Mouse (Mus musculus): ENCODE data around the gene Olfr594. TPM values are rescaled to one million over a fixed set of nuclear protein-coding genes. Genes with fewer than 3 reads are reported as not detected.
"Not testable (repeated sequence)": the region's sequence is repeated elsewhere in the genome, so short reads cannot be mapped to it uniquely, and the experiment has no call there.

The Olfr594 gene
- not detected in 2 replicates for polyA plus RNA-seq (2015; fragmentation: Nextera tagmentation; extraction: Ambion mirVana)

DNA sequence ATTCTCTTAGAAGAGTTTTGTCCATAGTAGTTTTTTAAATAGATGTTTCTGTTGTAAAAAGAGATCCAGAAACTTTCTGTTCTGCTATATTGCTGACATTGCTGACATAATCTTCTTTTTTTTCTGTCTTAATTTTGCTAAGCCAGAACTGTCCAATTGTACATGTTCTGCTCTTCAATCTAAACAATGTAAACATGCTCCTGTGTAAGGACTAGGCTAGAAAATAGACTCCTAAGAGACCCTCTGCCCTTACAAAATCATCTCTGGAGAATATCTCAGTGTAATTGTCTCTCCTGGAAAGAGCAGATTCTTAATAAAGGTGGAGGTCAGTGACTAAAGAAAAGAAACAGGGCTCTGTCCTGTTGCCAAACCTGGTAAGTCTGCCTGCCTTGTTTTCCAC, at the start of gene Olfr594:
TSS of gene Olfr594 (plus strand) at position 301 of the 400 bp plus-strand sequence.
- Histone ChIP-seq H3K4me3 (no peak within 1 kb of the TSS), H3K9ac (no peak within 1 kb of the TSS), H3K27me3 (no peaks in the 10 kb centered on the region), H3K36me3 (ENCODE audit: poor library complexity, severe bottlenecking) (no peaks in the 10 kb centered on the region), H3K4me2 (no peak within 1 kb of the TSS), H3K4me1 (no peaks in the 10 kb centered on the region), H3K27ac (no peak within 1 kb of the TSS), H3K9me3 (replicated peaks) (no peaks in the 10 kb centered on the region)
- no peak for ATAC-seq

DNA sequence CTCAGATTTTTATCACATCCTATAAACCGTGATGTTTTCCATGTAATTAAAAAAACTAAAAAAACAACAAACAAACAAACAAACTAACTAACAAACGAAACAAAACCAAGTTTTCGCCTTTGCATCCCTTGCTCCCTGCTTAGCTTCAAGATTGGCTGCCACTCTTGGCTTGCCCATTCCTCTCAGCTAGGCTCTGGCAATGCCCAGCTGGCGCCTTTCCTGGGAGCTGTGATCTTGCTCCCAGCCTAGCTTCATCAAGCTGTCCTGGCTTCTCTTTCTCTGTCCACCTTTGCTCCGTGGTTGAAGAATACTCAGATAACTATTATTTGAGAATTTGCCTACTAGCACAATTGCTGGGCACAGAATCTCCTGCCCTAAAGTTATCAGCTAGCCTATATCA, 47.1 kb upstream of the Olfr594 start:
- Histone ChIP-seq H3K9ac (no peak overlapping the region), H3K9me3 (replicated peaks) (no peaks in the 10 kb centered on the region), H3K36me3 (ENCODE audit: poor library complexity, severe bottlenecking) (no peaks in the 10 kb centered on the region), H3K27me3 (no peaks in the 10 kb centered on the region), H3K4me1 (no peaks in the 10 kb centered on the region), H3K4me2 (no peak overlapping the region), H3K27ac (no peak overlapping the region), H3K4me3 (no peak overlapping the region)
- 83% methylated on average over 5 of the region's 5 CpGs for WGBS
- ATAC-seq = no peak

DNA sequence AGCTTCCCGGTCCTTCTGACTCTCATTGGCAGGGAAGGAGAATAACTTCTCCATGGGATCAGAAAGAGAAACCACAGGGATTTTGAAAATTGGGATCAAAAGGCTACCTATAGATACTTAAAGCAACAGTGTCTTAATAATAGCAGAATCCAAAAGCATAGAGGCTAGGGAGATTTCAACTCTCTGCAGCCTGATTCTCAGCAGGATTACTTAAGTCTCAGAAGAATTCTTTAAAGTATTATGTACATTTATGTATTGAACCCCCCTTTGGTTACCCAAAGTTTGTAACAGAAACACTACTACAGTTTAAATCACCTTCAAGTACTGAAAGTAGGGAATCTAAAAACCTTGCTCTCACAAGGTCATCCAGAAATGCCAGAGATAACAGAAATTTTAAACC, 38.6 kb upstream of the Olfr594 start, which contains the start of gene Olfr591:
TSS of gene Olfr591 (minus strand) at position 101 of the 400 bp plus-strand sequence.
- no peak for ATAC-seq
- H3K27me3 ChIP-seq = no peaks in the 10 kb centered on the region
- 64% methylated on average over 1 of the region's 1 CpGs for WGBS
- H3K9me3 ChIP-seq (replicated peaks) = peaks cover 4% of the 10 kb centered on the region
- H3K4me2 ChIP-seq = no peak within 1 kb of the TSS
- no peak within 1 kb of the TSS for H3K27ac ChIP-seq
- H3K9ac ChIP-seq = no peak within 1 kb of the TSS
- no peaks in the 10 kb centered on the region for H3K4me1 ChIP-seq
- no peak within 1 kb of the TSS for H3K4me3 ChIP-seq
- H3K36me3 ChIP-seq (ENCODE audit: poor library complexity, severe bottlenecking) = no peaks in the 10 kb centered on the region

DNA sequence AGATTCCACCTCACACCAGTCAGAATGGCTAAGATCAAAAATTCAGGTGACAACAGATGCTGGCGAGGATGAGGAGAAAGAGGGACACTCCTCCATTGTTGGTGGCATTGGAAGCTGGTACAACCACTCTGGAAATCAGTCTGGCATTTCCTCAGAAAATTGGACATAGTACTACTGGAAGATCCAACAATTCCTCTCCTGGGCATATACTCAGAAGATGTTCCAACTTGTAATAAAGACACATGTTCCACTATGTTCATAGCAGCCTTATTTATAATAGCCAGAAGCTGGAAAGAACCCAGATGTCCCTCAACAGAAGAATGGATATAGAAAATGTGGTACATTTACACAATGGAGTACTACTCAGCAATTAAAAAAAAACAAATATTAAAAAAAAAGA, 32.3 kb upstream of the Olfr594 start, which contains the start of gene Olfr592:
TSS of gene Olfr592 (plus strand) at position 301 of the 400 bp plus-strand sequence.
- H3K9ac ChIP-seq; H3K4me1 ChIP-seq; H3K36me3 ChIP-seq (ENCODE audit: poor library complexity, severe bottlenecking); H3K9me3 ChIP-seq (replicated peaks); H3K4me3 ChIP-seq; H3K4me2 ChIP-seq; H3K27me3 ChIP-seq; H3K27ac ChIP-seq; ATAC-seq: not testable (repeated sequence)
- WGBS = 63% methylated on average over 1 of the region's 1 CpGs

DNA sequence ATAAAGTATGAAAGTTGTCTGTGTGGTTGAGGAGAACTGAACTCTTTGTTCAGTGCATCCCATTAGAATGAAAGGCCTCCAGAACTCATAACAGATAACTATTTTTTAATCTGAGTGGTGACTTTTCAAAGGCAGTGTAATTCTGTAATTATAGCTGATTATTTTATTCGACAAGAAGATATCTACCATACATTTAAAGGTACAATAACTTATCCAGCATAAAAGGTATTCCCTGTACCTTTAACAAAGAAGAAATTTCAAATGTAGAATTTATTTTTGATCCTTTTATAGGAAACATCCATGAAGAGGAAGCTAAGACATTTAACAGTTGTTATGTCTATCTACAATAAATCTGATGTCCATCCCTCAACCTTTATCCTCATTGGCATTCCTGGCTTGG, 5.2 kb upstream of the Olfr594 start, which contains the start of gene Olfr593:
TSS of gene Olfr593 (plus strand) at position 301 of the 400 bp plus-strand sequence.
- no peak within 1 kb of the TSS for H3K4me3 ChIP-seq
- H3K27me3 ChIP-seq = no peaks in the 10 kb centered on the region
- no peak within 1 kb of the TSS for H3K27ac ChIP-seq
- no peaks in the 10 kb centered on the region for H3K9me3 ChIP-seq (replicated peaks)
- H3K4me1 ChIP-seq = no peaks in the 10 kb centered on the region
- ATAC-seq = no peak
- H3K9ac ChIP-seq = no peak within 1 kb of the TSS
- no peak within 1 kb of the TSS for H3K4me2 ChIP-seq
- H3K36me3 ChIP-seq (ENCODE audit: poor library complexity, severe bottlenecking) = no peaks in the 10 kb centered on the region
- WGBS = 74% methylated on average over 1 of the region's 1 CpGs

DNA sequence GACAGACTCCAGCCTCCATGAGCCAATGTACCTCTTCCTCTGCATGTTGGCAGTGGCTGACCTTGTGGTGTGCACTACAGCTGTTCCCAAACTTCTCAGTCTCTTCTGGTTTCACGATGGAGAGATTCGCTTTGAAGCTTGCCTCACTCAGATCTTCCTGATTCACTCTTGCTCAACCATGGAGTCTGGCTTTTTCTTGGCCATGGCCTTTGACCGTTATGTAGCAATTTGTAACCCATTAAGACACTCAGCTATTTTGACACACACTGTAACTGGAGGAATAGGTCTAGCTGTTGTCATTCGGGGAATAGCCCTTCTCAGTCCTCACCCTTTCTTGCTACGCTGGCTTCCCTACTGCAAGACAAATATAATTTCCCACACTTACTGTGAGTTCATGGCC, 4.7 kb upstream of the Olfr594 start:
- H3K4me3 ChIP-seq; ATAC-seq; H3K36me3 ChIP-seq (ENCODE audit: poor library complexity, severe bottlenecking); H3K27ac ChIP-seq; H3K9ac ChIP-seq; H3K9me3 ChIP-seq (replicated peaks); H3K27me3 ChIP-seq; H3K4me2 ChIP-seq; H3K4me1 ChIP-seq: not testable (repeated sequence)
- 90% methylated on average over 5 of the region's 5 CpGs for WGBS

DNA sequence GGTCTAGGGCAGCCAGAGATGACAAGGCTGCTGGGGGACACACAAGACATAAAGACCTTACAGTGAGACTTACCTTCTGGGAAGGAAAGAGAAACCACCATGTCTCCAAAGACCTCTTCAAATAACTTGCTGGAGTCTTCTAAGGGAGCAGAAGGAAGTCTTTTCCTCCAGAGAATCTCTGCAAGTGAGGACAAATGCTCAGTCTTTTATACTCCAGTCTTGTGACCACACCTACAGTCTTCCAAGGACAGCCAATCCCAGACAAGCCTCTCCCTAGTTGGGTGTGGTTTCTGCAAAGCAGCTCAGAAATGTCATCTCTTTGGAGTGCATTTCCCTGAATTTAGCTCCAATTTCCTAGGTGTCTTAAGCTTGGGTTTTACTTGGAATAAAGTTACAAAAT, 35.6 kb downstream of the Olfr594 start, which contains the start of gene Usp17ld:
TSS of gene Usp17ld (minus strand) at position 101 of the 400 bp plus-strand sequence.
- ATAC-seq; H3K4me3 ChIP-seq; H3K9ac ChIP-seq; H3K9me3 ChIP-seq (replicated peaks); H3K4me2 ChIP-seq; H3K27ac ChIP-seq; H3K36me3 ChIP-seq (ENCODE audit: poor library complexity, severe bottlenecking); H3K27me3 ChIP-seq; H3K4me1 ChIP-seq: not testable (repeated sequence)

Small RNAs within 50 kb of the gene (microRNA-seq; reads per million reads assigned to microRNA genes)
- not detected for gene Gm23550
- gene Gm25171 = not detected

Other genes with a start within 250 kb of the Olfr594 start
- not detected in 2 replicates for gene Olfr577, start 241.1 kb upstream of the Olfr594 start, polyA plus RNA-seq (2015; fragmentation: Nextera tagmentation; extraction: Ambion mirVana)
- gene Olfr578, start 227.7 kb upstream of the Olfr594 start, polyA plus RNA-seq (2015; fragmentation: Nextera tagmentation; extraction: Ambion mirVana) = not detected in 2 replicates
- not detected in 2 replicates for gene Olfr582, start 179.0 kb upstream of the Olfr594 start, polyA plus RNA-seq (2015; fragmentation: Nextera tagmentation; extraction: Ambion mirVana)
- not detected in 2 replicates for gene Olfr583, start 165.7 kb upstream of the Olfr594 start, polyA plus RNA-seq (2015; fragmentation: Nextera tagmentation; extraction: Ambion mirVana)
- gene Olfr584, start 135.1 kb upstream of the Olfr594 start, polyA plus RNA-seq (2015; fragmentation: Nextera tagmentation; extraction: Ambion mirVana) = not detected in 2 replicates
- gene Olfr585, start 119.3 kb upstream of the Olfr594 start, polyA plus RNA-seq (2015; fragmentation: Nextera tagmentation; extraction: Ambion mirVana) = not detected in 2 replicates
- not detected in 2 replicates for gene Olfr586, start 91.4 kb upstream of the Olfr594 start, polyA plus RNA-seq (2015; fragmentation: Nextera tagmentation; extraction: Ambion mirVana)
- not detected in 2 replicates for gene Olfr588-ps1, start 76.1 kb upstream of the Olfr594 start, polyA plus RNA-seq (2015; fragmentation: Nextera tagmentation; extraction: Ambion mirVana)
- gene Olfr589, start 60.6 kb upstream of the Olfr594 start, polyA plus RNA-seq (2015; fragmentation: Nextera tagmentation; extraction: Ambion mirVana) = not detected in 2 replicates
- not detected in 2 replicates for gene Olfr591, start 38.7 kb upstream of the Olfr594 start, polyA plus RNA-seq (2015; fragmentation: Nextera tagmentation; extraction: Ambion mirVana)
- gene Olfr592, start 32.2 kb upstream of the Olfr594 start, polyA plus RNA-seq (2015; fragmentation: Nextera tagmentation; extraction: Ambion mirVana) = not detected in 2 replicates
- gene Olfr593, start 5.1 kb upstream of the Olfr594 start, polyA plus RNA-seq (2015; fragmentation: Nextera tagmentation; extraction: Ambion mirVana) = not detected in 2 replicates
- gene Usp17ld, start 35.5 kb downstream of the Olfr594 start, polyA plus RNA-seq (2015; fragmentation: Nextera tagmentation; extraction: Ambion mirVana) = not detected in 2 replicates
- gene Olfr596, start 88.7 kb downstream of the Olfr594 start, polyA plus RNA-seq (2015; fragmentation: Nextera tagmentation; extraction: Ambion mirVana) = not detected in 2 replicates
- gene Olfr597, start 99.3 kb downstream of the Olfr594 start, polyA plus RNA-seq (2015; fragmentation: Nextera tagmentation; extraction: Ambion mirVana) = not detected in 2 replicates
- gene Olfr598, start 106.6 kb downstream of the Olfr594 start, polyA plus RNA-seq (2015; fragmentation: Nextera tagmentation; extraction: Ambion mirVana) = not detected in 2 replicates
- gene Olfr599, start 118.9 kb downstream of the Olfr594 start, polyA plus RNA-seq (2015; fragmentation: Nextera tagmentation; extraction: Ambion mirVana) = not detected in 2 replicates
- gene Olfr600, start 132.7 kb downstream of the Olfr594 start, polyA plus RNA-seq (2015; fragmentation: Nextera tagmentation; extraction: Ambion mirVana) = not detected in 2 replicates
- not detected in 2 replicates for gene Olfr601, start 145.7 kb downstream of the Olfr594 start, polyA plus RNA-seq (2015; fragmentation: Nextera tagmentation; extraction: Ambion mirVana)
- not detected in 2 replicates for gene Olfr603, start 169.2 kb downstream of the Olfr594 start, polyA plus RNA-seq (2015; fragmentation: Nextera tagmentation; extraction: Ambion mirVana)
- gene Usp17lc, start 198.1 kb downstream of the Olfr594 start, polyA plus RNA-seq (2015; fragmentation: Nextera tagmentation; extraction: Ambion mirVana) = not detected in 2 replicates
- not detected in 2 replicates for gene Olfr605, start 228.4 kb downstream of the Olfr594 start, polyA plus RNA-seq (2015; fragmentation: Nextera tagmentation; extraction: Ambion mirVana)
- gene Olfr606, start 232.1 kb downstream of the Olfr594 start, polyA plus RNA-seq (2015; fragmentation: Nextera tagmentation; extraction: Ambion mirVana) = not detected in 2 replicates
- gene Olfr607, start 247.2 kb downstream of the Olfr594 start, polyA plus RNA-seq (2015; fragmentation: Nextera tagmentation; extraction: Ambion mirVana) = not detected in 2 replicates